Mouse (Mus musculus) thymus, postnatal 0 days (tissue): ENCODE data around the gene Eya4. TPM values are rescaled to one million over a fixed set of nuclear protein-coding genes. Genes with fewer than 3 reads are reported as not detected.

Source experiments
- DNase-seq: peaks from one replicate; pipeline ENCODE4 v3.0.0-alpha.2; 2015; ENCODE audit warnings: low spot score
- polyA plus RNA-seq: library from polyadenylated mRNA; unstranded; fragments of >200 nt; fragmentation: Nextera tagmentation; extraction: Ambion mirVana; gene quantifications from 2 replicates; pipeline ENCODE4 v1.2.1, GENCODE M21; 2015

Eya4 gene
- polyA plus RNA-seq, 1 experiment from 2014 or later = 3.8 TPM

DNA sequence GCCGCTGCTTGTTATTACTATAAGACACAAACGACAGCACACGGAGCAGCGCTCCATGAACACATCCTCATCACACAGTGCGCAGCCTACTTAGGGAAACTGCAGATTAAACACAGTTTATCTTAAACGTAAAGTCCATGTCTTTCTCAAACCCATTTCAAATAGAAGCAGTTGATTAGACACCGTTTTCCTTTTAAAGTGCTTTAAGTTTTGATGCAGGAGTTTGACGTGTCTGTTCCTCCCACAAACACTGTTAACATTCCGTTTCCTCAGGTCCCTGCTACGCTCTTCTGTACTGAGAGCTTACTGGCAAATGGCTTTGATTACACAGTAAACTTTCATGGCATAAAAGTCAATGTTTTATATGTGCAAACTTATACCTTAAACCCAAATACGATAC lies 191.4 kb downstream of the Eya4 start:
- no peak for DNase-seq

GRCm38 (mm10) chr10:23156866-23157625 lies 193.5 kb downstream of the Eya4 start:
- DNase-seq = no peak

DNA sequence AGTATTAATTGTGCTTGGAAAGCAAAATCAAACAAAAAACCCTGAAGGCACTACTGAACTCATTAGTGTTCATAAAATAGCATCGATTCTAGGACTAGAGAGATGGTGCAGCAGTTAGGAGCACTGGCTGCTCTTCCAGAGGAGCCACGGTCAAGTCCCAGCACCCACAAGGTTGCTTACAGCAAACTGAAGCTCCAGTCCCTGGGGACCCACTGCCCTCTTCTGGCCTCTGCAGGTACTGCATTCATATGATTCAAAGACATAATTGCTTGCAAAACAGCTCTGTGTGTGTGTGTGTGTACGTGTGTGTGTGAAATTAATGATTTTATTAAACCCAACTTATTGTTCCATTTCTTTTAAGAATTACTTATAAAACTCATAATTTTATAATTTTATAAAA lies 200.2 kb downstream of the Eya4 start:
- no peak for DNase-seq

GRCm38 (mm10) chr10:23144616-23145015 lies 206.0 kb downstream of the Eya4 start:
- no peak for DNase-seq

DNA sequence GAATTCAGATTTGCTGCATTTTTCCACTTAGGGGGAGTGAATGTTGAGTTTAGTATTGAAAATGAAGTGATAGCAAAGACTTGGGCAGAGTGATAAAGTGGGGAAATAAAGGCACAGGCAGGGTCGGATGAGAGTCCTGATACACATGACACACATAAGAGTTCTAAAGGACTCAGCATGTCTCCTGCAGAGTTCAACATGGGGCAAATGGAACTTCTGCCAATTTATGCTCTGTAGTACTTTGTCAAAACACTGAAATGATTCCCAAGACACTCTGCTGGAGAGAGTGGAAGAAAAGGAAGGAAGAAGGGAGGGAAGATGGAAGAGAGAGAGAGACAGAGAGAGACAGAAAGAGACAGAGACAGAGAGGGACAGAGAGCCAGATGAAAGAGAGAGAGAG lies 222.6 kb downstream of the Eya4 start:
- DNase-seq = no peak

DNA sequence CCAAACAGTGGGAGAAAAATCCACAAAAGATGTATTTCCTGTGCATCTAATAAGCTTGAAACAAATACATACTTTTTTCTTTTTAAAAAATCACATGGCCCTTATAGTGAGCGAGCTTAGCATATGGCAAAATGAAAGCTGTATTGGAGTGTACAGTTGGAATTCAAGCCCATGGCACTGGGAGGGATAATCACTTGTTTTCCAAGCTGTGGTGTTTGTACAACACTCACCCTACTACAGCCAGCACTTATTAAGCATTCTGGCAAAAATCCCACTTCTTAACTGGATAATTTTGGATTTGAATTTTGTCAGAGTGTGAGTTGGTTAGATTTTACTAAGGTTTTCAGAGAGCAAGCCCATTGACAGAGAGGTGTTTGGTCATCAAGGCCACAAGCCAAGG lies 223.4 kb downstream of the Eya4 start:
- no peak for DNase-seq

DNA sequence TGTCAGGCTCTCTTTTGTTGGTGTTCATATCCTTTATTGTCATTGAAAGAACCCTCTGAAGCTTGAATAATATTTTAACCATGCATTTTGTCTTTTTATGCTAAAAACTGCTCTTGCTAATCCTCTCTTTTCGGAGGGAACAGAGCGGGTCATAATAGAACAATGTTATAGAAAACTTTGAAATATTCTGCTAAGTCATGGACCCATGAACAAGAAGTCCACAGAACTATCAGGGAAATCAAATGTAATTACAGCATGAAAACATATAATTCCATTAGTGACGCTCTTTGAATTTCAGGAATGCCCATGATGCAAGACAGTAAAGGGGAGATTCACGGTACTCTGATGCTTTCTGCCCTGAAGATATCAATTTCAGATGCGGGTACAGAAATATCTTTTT lies 224.1 kb downstream of the Eya4 start:
- no peak for DNase-seq

GRCm38 (mm10) chr10:23120437-23120836 lies 230.1 kb downstream of the Eya4 start:
- DNase-seq = no peak

- DNase-seq = peak; percentile 33
Observed at GRCm38 (mm10) chr10:23116786-23117410, 233.7 kb downstream of the Eya4 start.

DNA sequence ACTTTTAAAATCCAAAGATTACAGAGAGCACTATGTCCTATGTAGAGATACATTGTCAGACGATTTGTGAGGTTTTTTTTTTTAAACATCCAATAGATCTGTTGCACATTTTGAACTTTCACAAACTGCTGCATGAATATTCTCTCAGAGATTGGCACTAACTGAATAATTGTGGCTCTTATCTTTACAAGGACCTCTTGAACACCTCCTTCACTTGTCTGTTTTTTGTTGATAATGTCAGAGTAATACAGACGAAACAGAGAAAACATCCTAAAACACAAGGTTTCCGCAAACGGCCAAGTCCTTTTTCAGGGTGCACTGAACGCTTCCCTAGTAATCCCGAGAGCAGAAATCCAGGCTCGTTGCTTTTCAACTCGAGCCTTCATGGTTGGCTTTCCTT lies 234.5 kb downstream of the Eya4 start:
- DNase-seq = no peak

DNA sequence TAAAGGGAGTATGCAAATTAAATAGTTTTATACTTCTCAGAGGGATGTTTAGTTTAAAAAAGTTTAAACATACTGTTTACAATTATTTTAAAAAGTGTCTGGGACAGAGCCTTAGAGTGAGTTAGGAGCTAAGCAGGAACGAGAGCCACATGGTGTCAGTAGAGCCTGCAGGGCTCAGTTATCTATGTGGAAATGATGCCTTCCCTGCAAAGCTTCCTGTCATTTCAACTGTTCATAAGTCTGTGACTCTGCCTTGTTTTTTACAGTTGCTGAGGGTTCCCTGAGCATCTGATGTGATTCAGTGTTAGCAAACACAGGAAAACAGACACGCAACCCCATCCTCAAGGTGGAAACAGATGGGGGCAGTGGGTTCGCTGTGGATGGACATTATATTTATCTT lies 235.3 kb downstream of the Eya4 start:
- no peak for DNase-seq

GRCm38 (mm10) chr10:23108122-23108521 lies 242.5 kb downstream of the Eya4 start:
- no peak for DNase-seq

DNA sequence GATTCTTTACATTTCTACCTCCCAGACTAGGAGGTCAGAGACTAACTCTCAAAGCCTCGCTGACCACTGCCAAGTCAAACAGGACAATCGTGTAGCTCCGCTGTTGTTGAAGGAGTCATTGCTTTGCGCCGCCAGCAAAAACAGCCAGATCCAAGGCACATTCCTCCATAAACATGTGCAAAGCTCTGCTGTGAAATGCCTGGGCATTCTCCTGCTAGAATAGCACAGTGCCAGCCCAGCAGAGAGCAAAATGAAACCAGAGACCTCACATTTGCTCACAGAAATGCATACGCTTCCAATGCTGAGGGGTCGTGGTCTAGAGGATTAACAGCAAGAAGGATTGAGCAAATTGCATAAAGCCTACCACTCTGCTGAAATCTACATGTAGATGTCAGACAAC lies 258.1 kb downstream of the Eya4 start:
- no peak for DNase-seq

GRCm38 (mm10) chr10:23091552-23091951 lies 259.0 kb downstream of the Eya4 start:
- no peak for DNase-seq

DNA sequence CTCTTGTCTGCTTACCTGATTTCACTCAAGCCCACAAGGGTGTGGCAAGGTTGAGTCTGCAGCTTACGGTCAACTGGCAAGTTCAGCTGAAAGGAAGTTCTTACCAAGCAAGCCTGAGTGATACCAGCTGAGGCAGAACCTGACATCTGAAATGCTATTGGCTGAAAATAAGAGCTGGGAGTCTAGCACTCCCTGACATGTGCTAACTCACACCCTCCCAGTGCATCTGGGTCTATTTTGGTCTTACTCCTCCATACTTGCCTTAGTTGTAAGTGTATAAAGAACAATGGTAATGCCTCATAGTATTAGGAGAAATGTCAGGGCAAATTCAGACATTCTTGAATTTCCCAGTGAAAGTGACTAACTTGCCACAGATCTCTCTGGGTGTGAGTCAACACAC lies 260.3 kb downstream of the Eya4 start:
- DNase-seq = no peak

- DNase-seq = no peak
Observed at GRCm38 (mm10) chr10:23089271-23089670, 261.3 kb downstream of the Eya4 start.

GRCm38 (mm10) chr10:23088764-23089163 lies 261.8 kb downstream of the Eya4 start:
- DNase-seq = no peak

GRCm38 (mm10) chr10:23086352-23087215 lies 264.0 kb downstream of the Eya4 start:
- DNase-seq = peak; percentile 12

- DNase-seq = no peak
Observed at GRCm38 (mm10) chr10:23081548-23081828, 269.1 kb downstream of the Eya4 start.

DNA sequence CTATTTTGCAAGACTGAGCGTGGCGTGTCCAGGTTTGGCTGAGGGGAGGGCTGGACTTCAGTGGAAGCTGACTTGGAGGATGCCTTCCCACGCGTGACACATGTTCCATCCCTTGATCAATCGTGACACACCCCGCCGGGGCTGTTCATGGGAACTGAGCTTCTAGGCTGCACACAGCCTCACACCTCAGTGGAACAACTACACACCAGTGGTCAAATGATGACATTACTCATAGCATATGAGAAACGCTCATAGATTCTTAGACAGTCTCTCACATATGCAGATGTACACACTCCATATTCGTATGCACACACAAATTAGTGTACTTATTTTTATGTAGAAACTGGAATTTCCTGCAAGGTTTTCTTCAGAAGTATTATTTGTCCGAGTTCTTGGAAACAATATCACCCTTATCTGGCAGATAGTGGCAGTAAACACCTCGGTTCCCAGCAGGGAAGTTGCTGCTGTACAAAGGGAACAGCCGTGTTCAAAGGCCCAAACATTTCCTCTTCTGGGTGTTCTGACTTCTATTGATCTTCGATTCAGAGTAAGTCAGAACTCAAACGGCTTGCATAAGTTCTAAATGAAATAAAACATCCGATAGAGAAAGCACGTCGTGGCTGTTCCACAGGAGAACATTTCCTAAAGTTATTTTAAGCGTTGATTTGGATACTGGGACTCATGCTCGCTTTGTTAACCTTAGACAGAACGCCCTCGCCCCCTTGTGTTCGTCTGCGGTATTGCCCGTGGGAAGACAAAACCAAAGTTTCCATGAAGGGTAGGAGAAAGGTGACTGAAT lies 269.6 kb downstream of the Eya4 start:
- peak; percentile 58 for DNase-seq

DNA sequence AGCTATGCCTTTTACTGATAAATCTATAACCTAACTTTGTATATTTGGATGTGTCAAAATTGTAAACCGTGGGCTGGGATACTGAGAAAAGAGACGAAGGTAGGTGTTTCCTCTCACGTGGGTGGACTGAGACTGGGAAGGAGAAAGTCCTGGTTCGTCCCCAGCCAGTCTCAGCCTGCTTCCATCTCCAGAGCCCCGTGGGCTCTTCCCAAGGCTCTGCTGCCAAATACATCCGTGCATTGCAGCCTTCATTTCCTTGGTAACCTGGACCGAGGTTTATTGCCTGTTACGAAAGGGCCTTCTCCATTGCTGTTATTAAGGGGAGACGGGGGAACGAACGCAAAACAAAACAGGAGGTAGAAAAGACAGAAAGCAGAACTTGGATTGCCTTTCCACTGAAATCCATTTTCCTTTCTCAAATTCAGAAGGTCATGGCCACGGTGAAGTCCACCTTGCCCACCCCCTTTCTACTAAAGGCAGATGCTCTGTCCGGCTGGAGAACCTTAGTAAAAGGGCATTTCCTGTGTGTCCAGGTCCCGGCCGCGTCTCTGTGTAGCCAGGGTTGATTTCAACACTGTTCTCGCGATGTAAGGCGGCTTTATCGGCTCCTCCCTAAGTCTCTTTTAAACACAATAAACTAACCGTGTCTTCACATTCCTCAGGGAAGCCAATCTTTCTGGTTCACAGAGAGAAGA lies 273.7 kb downstream of the Eya4 start:
- no peak for DNase-seq
